Comparison of ENCODE assay signal across 24 mouse cellular contexts in the genomic region with DNA sequence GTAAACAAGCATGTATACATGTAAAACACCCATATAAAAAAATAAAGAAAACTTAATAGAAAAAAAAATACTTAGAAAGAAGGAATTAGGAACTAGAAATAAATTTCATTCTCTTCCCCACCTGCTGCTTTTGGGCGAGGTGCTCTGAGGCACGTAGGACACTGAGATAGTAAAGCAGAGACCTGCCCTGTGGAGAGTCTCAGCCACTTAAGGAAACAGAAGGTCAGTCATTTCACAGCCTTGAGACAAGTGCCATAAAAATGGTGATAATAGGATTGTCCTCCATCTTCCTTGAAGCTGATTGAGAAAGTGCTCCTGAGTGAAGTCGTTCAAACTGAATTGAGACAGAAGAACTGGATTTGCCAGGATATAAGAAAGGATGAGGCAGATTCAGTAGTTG. TPM values are rescaled to one million over a fixed set of nuclear protein-coding genes. Genes with fewer than 3 reads are reported as not detected.
"Had no signal": no experiment of that assay in that cellular context is flagged by ENCODE, and none has a peak within 500 bp of the region (broad histone marks: within the 10 kb centered on the region; RNA-seq: fewer than 3 reads in every experiment).

No protein-coding gene starts in this region.

- H3K4me3 ChIP-seq: neural tube, embryonic 12.5 days; neural tube, embryonic 13.5 days; neural tube, embryonic 15.5 days; stomach, embryonic 15.5 days had no signal

- H3K9me3 ChIP-seq: neural tube, embryonic 12.5 days; neural tube, embryonic 13.5 days; neural tube, embryonic 15.5 days; stomach, embryonic 15.5 days had no signal

- H3K4me1 ChIP-seq: neural tube, embryonic 12.5 days; neural tube, embryonic 13.5 days; neural tube, embryonic 15.5 days; stomach, embryonic 15.5 days had no signal

- H3K36me3 ChIP-seq: neural tube, embryonic 12.5 days; neural tube, embryonic 13.5 days; neural tube, embryonic 15.5 days; stomach, embryonic 15.5 days had no signal

- H3K27me3 ChIP-seq: neural tube, embryonic 12.5 days; neural tube, embryonic 13.5 days; neural tube, embryonic 15.5 days; stomach, embryonic 15.5 days had no signal

- H3K9ac ChIP-seq: neural tube, embryonic 12.5 days; neural tube, embryonic 13.5 days; neural tube, embryonic 15.5 days; stomach, embryonic 15.5 days had no signal

- DNase-seq: retina, postnatal 1 day; right cerebral cortex, adult 18-20 months; right cerebral cortex, postnatal 14 days; right cerebral cortex, postnatal 25 days; right cerebral cortex, postnatal 4 days; spleen, adult 18-20 months; thymus, adult 18-20 months; thymus, adult 2 months; thymus, postnatal 14 days; thymus, postnatal 25 days; thymus, postnatal 36 days; thymus, postnatal 4 days had no signal

- H3K27ac ChIP-seq: neural tube, embryonic 12.5 days; neural tube, embryonic 13.5 days; neural tube, embryonic 15.5 days; stomach, embryonic 15.5 days; stomach, postnatal 0 days had no signal

- H3K4me2 ChIP-seq: neural tube, embryonic 12.5 days; neural tube, embryonic 13.5 days; neural tube, embryonic 15.5 days; stomach, embryonic 15.5 days had no signal

RNA-seq across cellular contexts. Expression of gene Gm5269, which starts 12.6 kb away (rescaled TPM):
- polyA plus RNA-seq: neural tube, embryonic 12.5 days; neural tube, embryonic 13.5 days; neural tube, embryonic 14.5 days; neural tube, embryonic 15.5 days; spleen, adult 2 months; stomach, embryonic 14.5 days; stomach, embryonic 15.5 days; stomach, embryonic 16.5 days; stomach, postnatal 0 days; testis, adult 2 months; thymus, adult 2 months; thymus, postnatal 0 days; urinary bladder, adult 2 months had no signal
